Mouse (Mus musculus): Measurements from ENCODE around the gene Eif2ak3.

Gene Eif2ak3

GRCm38 (mm10) chr6:70899594-70900003 is 55.3 kb downstream of the Eif2ak3 start:
- DNase-seq (ENCODE audit: low read depth, low spot score): no peak

- no peak for DNase-seq (ENCODE audit: low read depth, low spot score)
These were observed 59.4 kb downstream of the Eif2ak3 start for GRCm38 (mm10) chr6:70903689-70904088.

- DNase-seq (ENCODE audit: low read depth, low spot score): no peak
These were observed 65.3 kb downstream of the Eif2ak3 start for GRCm38 (mm10) chr6:70909572-70909971.

- no peak for DNase-seq (ENCODE audit: low read depth, low spot score)
These were observed 66.0 kb downstream of the Eif2ak3 start for GRCm38 (mm10) chr6:70910285-70910684.

- DNase-seq (ENCODE audit: low read depth, low spot score): no peak
These were observed 67.5 kb downstream of the Eif2ak3 start for GRCm38 (mm10) chr6:70911668-70912395.

GRCm38 (mm10) chr6:70912396-70912765 is 68.1 kb downstream of the Eif2ak3 start:
- no peak for DNase-seq (ENCODE audit: low read depth, low spot score)

- no peak for DNase-seq (ENCODE audit: low read depth, low spot score)
These were observed 74.5 kb downstream of the Eif2ak3 start, which contains the start of gene Tex37 for GRCm38 (mm10) chr6:70918827-70919226. Gene Tex37, minus strand, starts transcription at chr6:70918927.

GRCm38 (mm10) chr6:70921274-70922074 is 77.2 kb downstream of the Eif2ak3 start:
- DNase-seq (ENCODE audit: low read depth, low spot score): peak; percentile 20

GRCm38 (mm10) chr6:70931801-70932200 is 87.5 kb downstream of the Eif2ak3 start:
- DNase-seq (ENCODE audit: low read depth, low spot score): no peak

GRCm38 (mm10) chr6:70953274-70953673 is 109.0 kb downstream of the Eif2ak3 start:
- no peak for DNase-seq (ENCODE audit: low read depth, low spot score)

GRCm38 (mm10) chr6:70954040-70954439 is 109.7 kb downstream of the Eif2ak3 start:
- no peak for DNase-seq (ENCODE audit: low read depth, low spot score)
